Mouse (Mus musculus) testis, adult 2 months (tissue): Measurements from ENCODE around the gene Rbfox2. TPM values are rescaled to one million over a fixed set of nuclear protein-coding genes. Genes with fewer than 3 reads are reported as not detected.
"Not testable (repeated sequence)": the region's sequence is repeated elsewhere in the genome, so short reads cannot be mapped to it uniquely, and the experiment has no call there.

Experiments used
- H3K27ac ChIP-seq: fragments of 200-500 bp; 2 replicates; pipeline ENCODE4 v1.5.1; 2012; ENCODE audit warnings: low read depth, low read length; ENCODE audit not compliant: control insufficient read depth, insufficient read depth
- H3K27me3 ChIP-seq: fragments of 200-500 bp; 2 replicates; pipeline ENCODE4 v1.6.1; 2012; ENCODE audit warnings: mild to moderate bottlenecking, low read length, moderate library complexity; ENCODE audit not compliant: control insufficient read depth, insufficient read depth
- H3K36me3 ChIP-seq: fragments of 200-500 bp; 2 replicates; pipeline ENCODE4 v1.6.1; 2012; ENCODE audit warnings: mild to moderate bottlenecking, low read length; ENCODE audit not compliant: control insufficient read depth, insufficient read depth
- H3K4me1 ChIP-seq: fragments of 200-500 bp; 2 replicates; pipeline ENCODE4 v1.6.1; 2012; ENCODE audit warnings: low read length; ENCODE audit not compliant: control insufficient read depth, insufficient read depth
- H3K4me3 ChIP-seq: fragments of 200-500 bp; 2 replicates; pipeline ENCODE4 v1.5.1; 2012; ENCODE audit warnings: low read depth, mild to moderate bottlenecking, low read length, moderate library complexity, mixed read lengths; ENCODE audit not compliant: control insufficient read depth
- CTCF ChIP-seq: fragments of 200-500 bp; IDR thresholded peaks from 2 replicates; pipeline ENCODE4 v1.5.1; 2012; ENCODE audit warnings: low read depth, mild to moderate bottlenecking, inconsistent platforms, low read length, moderate library complexity; ENCODE audit not compliant: control insufficient read depth, insufficient read depth, insufficient replicate concordance
- POLR2A ChIP-seq: fragments of 200-500 bp; IDR thresholded peaks from 2 replicates; pipeline ENCODE4 v1.6.1; 2012; ENCODE audit warnings: low read depth, mild to moderate bottlenecking, inconsistent platforms, low read length, moderate library complexity; ENCODE audit not compliant: control insufficient read depth
- polyA plus RNA-seq: library from polyadenylated mRNA; depleted of rRNA; stranded (reverse); fragments of >200 nt; gene quantifications from 2 replicates; pipeline ENCODE4 v1.2.3, GENCODE M21; 2012

The Rbfox2 gene
- polyA plus RNA-seq, 1 experiment = 12.7 TPM

- peaks cover 15% of the 10 kb centered on the region for H3K4me1 ChIP-seq
- H3K27ac ChIP-seq = no peak overlapping the region
- no peaks in the 10 kb centered on the region for H3K36me3 ChIP-seq
- no peak for TF ChIP-seq POLR2A
- TF ChIP-seq CTCF = no peak
- H3K27me3 ChIP-seq = no peaks in the 10 kb centered on the region
- no peak overlapping the region for H3K4me3 ChIP-seq
Observed at GRCm38 (mm10) chr15:77338451-77338850, 31.6 kb upstream of the Rbfox2 start.

- no peaks in the 10 kb centered on the region for H3K27me3 ChIP-seq
- no peaks in the 10 kb centered on the region for H3K36me3 ChIP-seq
- H3K27ac ChIP-seq = no peak overlapping the region
- no peak overlapping the region for H3K4me3 ChIP-seq
- H3K4me1 ChIP-seq = peaks cover 13% of the 10 kb centered on the region
- TF ChIP-seq CTCF (no peak), POLR2A (no peak)
Observed at GRCm38 (mm10) chr15:77337926-77338325, 31.1 kb upstream of the Rbfox2 start.

GRCm38 (mm10) chr15:77336968-77337341, 30.2 kb upstream of the Rbfox2 start:
- H3K27ac ChIP-seq = no peak overlapping the region
- no peaks in the 10 kb centered on the region for H3K27me3 ChIP-seq
- H3K36me3 ChIP-seq = no peaks in the 10 kb centered on the region
- TF ChIP-seq POLR2A (no peak), CTCF (no peak)
- H3K4me1 ChIP-seq = peaks cover 13% of the 10 kb centered on the region
- peak overlapping the region; percentile 55 for H3K4me3 ChIP-seq

GRCm38 (mm10) chr15:77336287-77336967, 29.6 kb upstream of the Rbfox2 start:
- TF ChIP-seq POLR2A (no peak), CTCF (peak; percentile 84)
- peak overlapping the region; percentile 22; the same call in 1 of the 2 replicates for H3K27ac ChIP-seq
- peak overlapping the region; percentile 55 for H3K4me3 ChIP-seq
- H3K4me1 ChIP-seq = peaks cover 13% of the 10 kb centered on the region
- no peaks in the 10 kb centered on the region for H3K36me3 ChIP-seq
- H3K27me3 ChIP-seq = no peaks in the 10 kb centered on the region

GRCm38 (mm10) chr15:77335185-77335584, 28.4 kb upstream of the Rbfox2 start:
- H3K4me1 ChIP-seq = peaks cover 13% of the 10 kb centered on the region
- H3K36me3 ChIP-seq = not testable (repeated sequence)

GRCm38 (mm10) chr15:77332272-77332991, 25.6 kb upstream of the Rbfox2 start:
- H3K4me1 ChIP-seq = peaks cover 13% of the 10 kb centered on the region
- H3K36me3 ChIP-seq = no peaks in the 10 kb centered on the region
- peaks cover 2% of the 10 kb centered on the region; the same call in 1 of the 2 replicates for H3K27me3 ChIP-seq
- TF ChIP-seq POLR2A (no peak), CTCF (no peak)
- H3K27ac ChIP-seq = no peak overlapping the region
- H3K4me3 ChIP-seq = no peak overlapping the region

More at GRCm38 (mm10) chr15:77335185-77335584, 28.4 kb upstream of the Rbfox2 start:
- H3K4me3 ChIP-seq, H3K27ac ChIP-seq, H3K27me3 ChIP-seq: not testable (repeated sequence)

GRCm38 (mm10) chr15:77331444-77331843, 24.6 kb upstream of the Rbfox2 start:
- Histone ChIP-seq H3K27ac (no peak overlapping the region), H3K4me3 (no peak overlapping the region), H3K4me1 (peaks cover 9% of the 10 kb centered on the region), H3K27me3 (peaks cover 2% of the 10 kb centered on the region; the same call in 1 of the 2 replicates), H3K36me3 (no peaks in the 10 kb centered on the region)
- TF ChIP-seq CTCF = no peak
- TF ChIP-seq POLR2A = no peak
